In the genomic region with DNA sequence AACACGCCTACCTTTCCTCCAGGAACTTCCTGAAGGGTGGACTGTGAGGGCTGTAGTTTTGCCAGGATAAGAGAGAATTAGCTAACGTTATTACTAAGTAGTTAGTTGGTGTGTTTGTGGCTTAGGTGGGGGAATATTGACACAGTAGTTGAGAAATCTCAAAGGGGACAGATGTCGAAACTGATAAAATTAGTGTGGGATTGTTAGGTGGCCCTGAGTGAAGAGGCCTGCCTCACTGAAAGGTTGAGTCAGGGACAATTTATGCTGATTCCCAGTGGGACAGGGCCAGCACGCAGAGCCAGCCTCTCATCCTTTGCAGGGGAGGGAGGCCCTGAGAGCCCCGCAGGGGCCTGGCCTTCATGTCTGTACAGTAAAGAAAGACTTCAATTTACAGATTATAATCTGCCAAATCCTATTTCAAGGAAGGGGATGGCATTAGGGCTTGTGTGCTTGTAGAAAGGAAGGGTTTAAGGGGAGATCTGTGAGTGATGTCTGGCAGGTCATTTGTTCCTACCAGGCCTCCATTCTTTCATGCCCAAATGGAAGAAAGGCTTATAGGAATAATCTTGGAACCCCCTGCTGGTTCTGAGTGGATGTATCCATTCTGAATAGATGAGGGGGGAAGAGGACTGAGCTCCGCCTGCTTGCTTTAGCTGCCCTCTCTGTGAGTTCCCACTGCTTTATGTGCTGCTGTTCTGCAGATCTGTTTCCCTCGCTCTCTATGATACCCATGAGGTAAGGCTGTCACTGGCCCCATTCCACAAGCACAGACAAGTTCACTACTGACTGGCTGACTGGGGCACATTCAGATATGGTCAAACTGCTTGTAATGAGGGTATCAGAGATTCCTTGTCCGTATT, we compare ENCODE assay signal across 9 mouse cellular contexts. TPM values are rescaled to one million over a fixed set of nuclear protein-coding genes. Genes with fewer than 3 reads are reported as not detected.
DNase-seq lines count a peak whose midpoint lies in the region; ATAC-seq and TF ChIP-seq lines count a peak whose summit lies in the region.
"Had no signal": no experiment of that assay in that cellular context is flagged by ENCODE, and none has a peak within 500 bp of the region (broad histone marks: within the 10 kb centered on the region; RNA-seq: fewer than 3 reads in every experiment).

No protein-coding gene starts in this region.

- H3K36me3 ChIP-seq in hindbrain, embryonic 14.5 days (replicated peaks; ENCODE audit: control insufficient read depth, insufficient read depth) = no peaks in the 10 kb centered on the region
- no peaks in the 10 kb centered on the region for H3K36me3 ChIP-seq in midbrain, postnatal 0 days (ENCODE audit: insufficient read depth, low read length)

- H3K4me1 ChIP-seq in hindbrain, embryonic 14.5 days (replicated peaks; ENCODE audit: control insufficient read depth, insufficient read depth, low read length) = peaks cover 7% of the 10 kb centered on the region
- H3K4me1 ChIP-seq in midbrain, postnatal 0 days (ENCODE audit: insufficient read depth, low read length) = no peaks in the 10 kb centered on the region

- ATAC-seq in hindbrain, embryonic 14.5 days (ENCODE audit: low FRiP score) = peak; percentile 48; the same call in 1 of the 2 replicates
- 0 out of 2 replicates have a peak, but pooled peaks have one; percentile 13 for ATAC-seq in midbrain, postnatal 0 days (ENCODE audit: low FRiP score)
- no peak for ATAC-seq in megakaryocyte-erythroid progenitor cell, adult 5-6 weeks (replicated peaks; ENCODE audit: low FRiP score, low TSS enrichment, poor library complexity, severe bottlenecking)

- peak; percentile 55 for DNase-seq in cerebellum, adult 11-12 months
- no peak for DNase-seq in cerebellum, postnatal 36 days
- DNase-seq in left cerebral cortex, postnatal 4 days = peak; percentile 17
- no peak for DNase-seq in left cerebral cortex, postnatal 36 days (ENCODE audit: low spot score in 2 of 2)
- no peak for DNase-seq in hindbrain, embryonic 14.5 days (ENCODE audit: low spot score)
- DNase-seq in midbrain, postnatal 0 days (ENCODE audit: low spot score) = peak; percentile 58
- DNase-seq in testis, postnatal 14 days (ENCODE audit: low spot score) = no peak

- no peak overlapping the region for H3K27ac ChIP-seq in hindbrain, embryonic 14.5 days
- H3K27ac ChIP-seq in midbrain, postnatal 0 days (ENCODE audit: low read depth, low read length) = no peak overlapping the region

- WGBS in hindbrain, embryonic 14.5 days = 35% methylated on average over 8 of the region's 8 CpGs
- 30% methylated on average over 8 of the region's 8 CpGs for WGBS in midbrain, postnatal 0 days

- intact Hi-C loops in left cerebral cortex, postnatal 4 days (cut with DNase I) = no loop called here
- intact Hi-C loops in left cerebral cortex, postnatal 36 days (cut with DNase I) = loop anchor here (5.0 kb wide), 1 partner anchor 41 kb away; the partner anchor contains the start of gene Tanc1

- no peak overlapping the region for H3K4me3 ChIP-seq in hindbrain, embryonic 14.5 days (replicated peaks; ENCODE audit: low read length)
- no peak overlapping the region for H3K4me3 ChIP-seq in midbrain, postnatal 0 days (ENCODE audit: low read depth, low read length)
- H3K4me3 ChIP-seq: erythroblast, embryonic 14.5 days had no signal

- no peak for TF ChIP-seq CTCF in midbrain, postnatal 0 days (IDR thresholded peaks at IDR 0.05)

- no peak overlapping the region for H3K9ac ChIP-seq in hindbrain, embryonic 14.5 days
- no peak overlapping the region for H3K9ac ChIP-seq in midbrain, postnatal 0 days (replicated peaks; ENCODE audit: low read length, poor library complexity, severe bottlenecking)

- no peaks in the 10 kb centered on the region for H3K9me3 ChIP-seq in hindbrain, embryonic 14.5 days (ENCODE audit: control insufficient read depth, low read length)
- H3K9me3 ChIP-seq in midbrain, postnatal 0 days (ENCODE audit: low read length) = no peaks in the 10 kb centered on the region

- no peak overlapping the region for H3K4me2 ChIP-seq in hindbrain, embryonic 14.5 days (replicated peaks)
- no peak overlapping the region for H3K4me2 ChIP-seq in midbrain, postnatal 0 days (ENCODE audit: low read depth, low read length, poor library complexity, severe bottlenecking)

- H3K27me3 ChIP-seq in hindbrain, embryonic 14.5 days (ENCODE audit: control insufficient read depth, insufficient read depth, low read length) = no peaks in the 10 kb centered on the region
- 0 out of 2 replicates have a peak, but pooled peaks cover 5% of the 10 kb centered on the region for H3K27me3 ChIP-seq in midbrain, postnatal 0 days (ENCODE audit: insufficient read depth, low read length)

RNA-seq across cellular contexts. Expression of gene Tanc1, which starts 41.7 kb away (rescaled TPM):
- total RNA-seq in left cerebral cortex, postnatal 4 days (2021) = 10 to 100 TPM in 1 of 2 experiments, 1 to 10 TPM in 1; 9.4 to 10.8 TPM
- 10 to 100 TPM; 17.7 to 27.5 TPM for total RNA-seq in left cerebral cortex, postnatal 36 days (2021)
- 6.5 and 7.9 TPM in 2 replicates for polyA plus RNA-seq in hindbrain, embryonic 14.5 days (2014; fragmentation: Nextera tagmentation; extraction: Ambion mirVana)
- total RNA-seq in midbrain, postnatal 0 days (2014; rRNA removed) = 7.3 and 8.0 TPM in 2 replicates
- polyA plus RNA-seq in midbrain, postnatal 0 days (2015; fragmentation: Nextera tagmentation; extraction: Ambion mirVana) = 2.3 and 2.7 TPM in 2 replicates
- 4.5 and 7.9 TPM in 2 replicates for total RNA-seq in megakaryocyte-erythroid progenitor cell, adult 5-6 weeks (2014; fragmentation: Nextera tagmentation)
- total RNA-seq in megakaryocyte-erythroid progenitor cell, adult 5-6 weeks (2017) = 3.5 and 4.6 TPM in 2 replicates

Comparison
In these comparisons a context has a peak if more than half of its experiments do, and no peak if none do; other contexts are left out.
1. DNase-seq: peak in cerebellum, adult 11-12 months (single experiment), left cerebral cortex, postnatal 4 days (single experiment) and midbrain, postnatal 0 days (single experiment); none in cerebellum, postnatal 36 days (0 of 2), left cerebral cortex, postnatal 36 days (0 of 2), hindbrain, embryonic 14.5 days (single experiment) and testis, postnatal 14 days (single experiment).